Mouse (Mus musculus): ENCODE results near the gene Ror2.

- TF ChIP-seq POLR2A (IDR thresholded peaks at IDR 0.05; ENCODE audit: control insufficient read depth, extremely low read depth, insufficient read depth, low read length, poor library complexity) (no peak), CTCF (IDR thresholded peaks at IDR 0.05; ENCODE audit: borderline replicate concordance, control insufficient read depth, extremely low read depth, insufficient read depth, low read length, poor library complexity) (no peak)
Observed at GRCm38 (mm10) chr13:53120906-53121305, 165.0 kb downstream of the Ror2 start.

Data from thymus, adult 2 months (tissue).